Mouse (Mus musculus): ENCODE measurements around the gene Prkar1b. TPM values are rescaled to one million over a fixed set of nuclear protein-coding genes. Genes with fewer than 3 reads are reported as not detected.

Prkar1b gene
- polyA plus RNA-seq, 1 experiment = 18.8 TPM

- DNase-seq = peak; percentile 28
- no peak overlapping the region for H3K4me3 ChIP-seq (replicated peaks; ENCODE audit: extremely low read depth, low read depth, low read length)
- no peaks in the 10 kb centered on the region for H3K4me1 ChIP-seq (ENCODE audit: control insufficient read depth, insufficient read depth, low read length)
- 54% methylated on average over 14 of the region's 14 CpGs for WGBS
- TF ChIP-seq CTCF (IDR thresholded peaks at IDR 0.05; ENCODE audit: insufficient read depth, low read length) (no peak), POLR2A (IDR thresholded peaks at IDR 0.05; ENCODE audit: borderline replicate concordance, extremely low read depth, low read depth, low read length) (no peak)
These were observed 116.1 kb downstream of the Prkar1b start for GRCm38 (mm10) chr5:139033406-139034317.

- H3K4me3 ChIP-seq (replicated peaks; ENCODE audit: extremely low read depth, low read depth, low read length) = no peak overlapping the region
- no peaks in the 10 kb centered on the region for H3K4me1 ChIP-seq (ENCODE audit: control insufficient read depth, insufficient read depth, low read length)
- WGBS = 63% methylated on average over 15 of the region's 15 CpGs
- DNase-seq = no peak
- no peak for TF ChIP-seq CTCF (IDR thresholded peaks at IDR 0.05; ENCODE audit: insufficient read depth, low read length)
- no peak for TF ChIP-seq POLR2A (IDR thresholded peaks at IDR 0.05; ENCODE audit: borderline replicate concordance, extremely low read depth, low read depth, low read length)
These were observed 122.2 kb downstream of the Prkar1b start for GRCm38 (mm10) chr5:139027603-139028002.

- H3K4me3 ChIP-seq (replicated peaks; ENCODE audit: extremely low read depth, low read depth, low read length) = no peak overlapping the region
- H3K4me1 ChIP-seq (ENCODE audit: control insufficient read depth, insufficient read depth, low read length) = no peaks in the 10 kb centered on the region
- DNase-seq = no peak
- WGBS = 66% methylated on average over 12 of the region's 12 CpGs
- no peak for TF ChIP-seq POLR2A (IDR thresholded peaks at IDR 0.05; ENCODE audit: borderline replicate concordance, extremely low read depth, low read depth, low read length)
- TF ChIP-seq CTCF (IDR thresholded peaks at IDR 0.05; ENCODE audit: insufficient read depth, low read length) = no peak
These were observed 125.3 kb downstream of the Prkar1b start for GRCm38 (mm10) chr5:139024351-139025105.

GRCm38 (mm10) chr5:139020595-139020994 is 129.2 kb downstream of the Prkar1b start:
- DNase-seq = no peak
- no peaks in the 10 kb centered on the region for H3K4me1 ChIP-seq (ENCODE audit: control insufficient read depth, insufficient read depth, low read length)
- TF ChIP-seq POLR2A (IDR thresholded peaks at IDR 0.05; ENCODE audit: borderline replicate concordance, extremely low read depth, low read depth, low read length) (no peak), CTCF (IDR thresholded peaks at IDR 0.05; ENCODE audit: insufficient read depth, low read length) (no peak)
- WGBS = 72% methylated on average over 6 of the region's 6 CpGs
- no peak overlapping the region for H3K4me3 ChIP-seq (replicated peaks; ENCODE audit: extremely low read depth, low read depth, low read length)

- WGBS = 56% methylated on average over 15 of the region's 15 CpGs
- DNase-seq = peak; percentile 68
- Histone ChIP-seq H3K4me3 (replicated peaks; ENCODE audit: extremely low read depth, low read depth, low read length) (no peak overlapping the region), H3K4me1 (ENCODE audit: control insufficient read depth, insufficient read depth, low read length) (peaks cover 5% of the 10 kb centered on the region; the same call in 1 of the 2 replicates)
- TF ChIP-seq CTCF (IDR thresholded peaks at IDR 0.05; ENCODE audit: insufficient read depth, low read length) (no peak), POLR2A (IDR thresholded peaks at IDR 0.05; ENCODE audit: borderline replicate concordance, extremely low read depth, low read depth, low read length) (no peak)
These were observed 132.3 kb downstream of the Prkar1b start for GRCm38 (mm10) chr5:139017371-139018124.

GRCm38 (mm10) chr5:139015097-139015496 is 134.7 kb downstream of the Prkar1b start:
- H3K4me3 ChIP-seq (replicated peaks; ENCODE audit: extremely low read depth, low read depth, low read length) = no peak overlapping the region
- peak; percentile 18 for DNase-seq
- TF ChIP-seq CTCF (IDR thresholded peaks at IDR 0.05; ENCODE audit: insufficient read depth, low read length) (no peak), POLR2A (IDR thresholded peaks at IDR 0.05; ENCODE audit: borderline replicate concordance, extremely low read depth, low read depth, low read length) (no peak)
- WGBS = 22% methylated on average over 3 of the region's 3 CpGs
- peaks cover 5% of the 10 kb centered on the region; the same call in 1 of the 2 replicates for H3K4me1 ChIP-seq (ENCODE audit: control insufficient read depth, insufficient read depth, low read length)

- 76% methylated on average over 2 of the region's 2 CpGs for WGBS
- Histone ChIP-seq H3K4me3 (replicated peaks; ENCODE audit: extremely low read depth, low read depth, low read length) (no peak overlapping the region), H3K4me1 (ENCODE audit: control insufficient read depth, insufficient read depth, low read length) (peaks cover 5% of the 10 kb centered on the region; the same call in 1 of the 2 replicates)
- TF ChIP-seq CTCF (IDR thresholded peaks at IDR 0.05; ENCODE audit: insufficient read depth, low read length) (no peak), POLR2A (IDR thresholded peaks at IDR 0.05; ENCODE audit: borderline replicate concordance, extremely low read depth, low read depth, low read length) (no peak)
- no peak for DNase-seq
These were observed 139.2 kb downstream of the Prkar1b start for GRCm38 (mm10) chr5:139010649-139011048.

- DNase-seq = peak; percentile 45
- WGBS = 40% methylated on average over 4 of the region's 4 CpGs
- H3K4me3 ChIP-seq (replicated peaks; ENCODE audit: extremely low read depth, low read depth, low read length) = no peak overlapping the region
- no peaks in the 10 kb centered on the region for H3K4me1 ChIP-seq (ENCODE audit: control insufficient read depth, insufficient read depth, low read length)
- no peak for TF ChIP-seq POLR2A (IDR thresholded peaks at IDR 0.05; ENCODE audit: borderline replicate concordance, extremely low read depth, low read depth, low read length)
- TF ChIP-seq CTCF (IDR thresholded peaks at IDR 0.05; ENCODE audit: insufficient read depth, low read length) = peak; percentile 70
These were observed 142.5 kb downstream of the Prkar1b start for GRCm38 (mm10) chr5:139007141-139007775.
